Mouse (Mus musculus) heart, embryonic 13.5 days (tissue): ENCODE data around the gene Thumpd3. TPM values are rescaled to one million over a fixed set of nuclear protein-coding genes. Genes with fewer than 3 reads are reported as not detected.

Experiments used
- polyA plus RNA-seq: library from polyadenylated mRNA; unstranded; fragments of >200 nt; fragmentation: Nextera tagmentation; extraction: Ambion mirVana; gene quantifications from 2 replicates; pipeline ENCODE4 v1.2.1, GENCODE M21; 2015

Gene Thumpd3
- polyA plus RNA-seq, 1 experiment from 2014 or later: 32.2 TPM

Other genes starting within 250 kb of the Thumpd3 start
- gene Srgap3, start 99.0 kb upstream of the Thumpd3 start, polyA plus RNA-seq: 0.60 and 1.0 TPM in 2 replicates
- gene Setd5, start 31.1 kb downstream of the Thumpd3 start, polyA plus RNA-seq: 49.5 and 55.8 TPM in 2 replicates
- gene Lhfpl4, start 149.2 kb downstream of the Thumpd3 start, polyA plus RNA-seq: 0.36 and 0.62 TPM in 2 replicates
- 23.5 and 23.6 TPM in 2 replicates for gene Mtmr14, start 191.6 kb downstream of the Thumpd3 start, polyA plus RNA-seq
- 0.22 TPM in 1 of 2 replicates, not detected in the other for gene Cpne9, start 236.1 kb downstream of the Thumpd3 start, polyA plus RNA-seq